Mouse (Mus musculus) lung, postnatal 0 days (tissue): ENCODE results near the gene Hyal1.

Experiments used
- CTCF ChIP-seq: IDR thresholded peaks from 2 replicates; pipeline ENCODE4 v1.5.1; 2016; ENCODE audit warnings: antibody characterized with exemption, mild to moderate bottlenecking
- EP300 ChIP-seq: IDR thresholded peaks from 2 replicates; pipeline ENCODE4 v1.6.1; 2016; ENCODE audit warnings: antibody characterized with exemption, mild to moderate bottlenecking, control low read depth

- no peak for TF ChIP-seq CTCF
- TF ChIP-seq EP300 = no peak
Measured at GRCm38 (mm10) chr9:107552690-107553393, 23.9 kb upstream of the Hyal1 start.
